Mouse (Mus musculus): ENCODE data around the gene Fcor. TPM values are rescaled to one million over a fixed set of nuclear protein-coding genes. Genes with fewer than 3 reads are reported as not detected.

Fcor gene
- polyA plus RNA-seq, 1 experiment from 2014 or later, result 6.5 TPM

DNA sequence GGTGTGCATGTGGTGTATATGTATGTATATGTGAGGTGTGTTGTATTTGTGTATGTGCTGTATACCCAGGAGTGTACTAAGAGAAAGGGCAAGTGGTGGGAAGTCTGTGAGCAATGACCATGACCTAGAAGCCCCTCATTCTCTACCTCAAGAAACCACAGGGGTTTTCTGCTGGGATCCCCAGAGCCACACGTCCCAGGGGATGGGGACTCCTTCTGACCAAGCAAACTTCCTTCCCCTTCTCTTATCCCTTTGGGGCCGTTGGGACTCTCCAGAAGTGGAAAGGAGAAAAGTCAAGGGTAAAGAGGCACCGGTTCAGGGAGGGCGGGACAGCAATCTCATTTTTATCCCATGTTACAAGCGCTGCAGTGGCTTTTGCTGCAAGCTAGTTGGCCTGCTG lies 13.3 kb upstream of the Fcor start:
- H3K4me1 ChIP-seq, result no peaks in the 10 kb centered on the region
- no peak overlapping the region for H3K4me2 ChIP-seq
- H3K9ac ChIP-seq, result no peak overlapping the region
- H3K27me3 ChIP-seq, result no peaks in the 10 kb centered on the region
- no peak overlapping the region for H3K27ac ChIP-seq
- H3K9me3 ChIP-seq (replicated peaks), result no peaks in the 10 kb centered on the region
- H3K4me3 ChIP-seq, result no peak overlapping the region
- ATAC-seq, result no peak
- 71% methylated on average over 5 of the region's 5 CpGs for WGBS
- H3K36me3 ChIP-seq (ENCODE audit: poor library complexity, severe bottlenecking), result peaks cover 26% of the 10 kb centered on the region

DNA sequence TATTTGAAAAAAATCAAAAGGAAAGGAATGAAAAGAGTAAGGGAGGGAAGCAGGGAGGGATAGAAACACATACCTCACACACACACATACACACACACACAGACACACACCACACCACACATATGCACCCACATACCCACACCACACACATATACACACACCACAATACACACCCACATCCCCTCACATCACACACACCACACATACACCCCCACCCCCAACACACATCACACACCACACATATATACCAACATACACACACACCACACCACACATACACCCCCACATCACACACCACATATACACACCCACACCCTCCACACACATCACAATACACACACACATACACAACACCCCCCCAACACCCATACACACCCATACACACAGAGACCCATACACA lies 12.4 kb upstream of the Fcor start:
- peaks cover 34% of the 10 kb centered on the region for H3K36me3 ChIP-seq (ENCODE audit: poor library complexity, severe bottlenecking)
- 0 out of 2 replicates have a peak, but pooled peaks cover under 1% of the 10 kb centered on the region for H3K4me1 ChIP-seq

DNA sequence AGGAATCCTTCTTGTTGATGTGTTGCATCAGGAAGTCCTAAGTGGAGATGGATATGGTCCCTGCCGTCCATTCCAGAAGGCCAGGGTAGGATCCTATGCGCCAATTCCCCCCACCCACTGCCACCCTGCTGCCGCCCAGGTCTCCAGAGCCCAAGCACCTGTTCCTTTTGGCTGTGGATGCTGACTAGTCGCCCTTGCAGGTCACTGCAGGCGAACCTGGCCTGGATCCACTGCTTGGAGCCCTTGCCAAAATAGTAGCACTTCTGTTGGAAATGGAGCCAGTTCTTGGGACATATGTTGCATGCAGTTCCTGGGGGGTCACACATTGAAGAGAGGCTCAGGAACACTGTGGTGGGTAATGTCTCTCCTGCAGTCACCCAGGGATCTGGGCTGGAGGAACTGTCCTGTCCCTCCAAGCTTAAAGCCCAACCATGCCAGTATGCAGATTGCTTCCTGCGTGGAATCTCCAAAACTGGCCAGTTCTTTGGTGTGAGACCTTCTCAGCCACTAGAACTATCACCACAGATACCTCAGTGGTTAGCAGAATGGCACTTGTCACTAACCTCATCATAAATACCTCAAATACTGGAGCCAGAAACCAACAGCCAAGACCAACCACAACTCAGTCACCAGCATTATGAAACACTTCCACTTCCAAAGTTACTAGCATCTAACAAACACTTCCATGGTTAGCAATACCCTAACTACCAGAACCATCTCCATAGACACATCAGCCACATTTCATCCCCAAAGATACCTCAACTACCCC lies 11.4 kb upstream of the Fcor start:
- Histone ChIP-seq H3K27me3 (no peaks in the 10 kb centered on the region), H3K9me3 (replicated peaks) (0 out of 2 replicates have a peak, but pooled peaks cover 3% of the 10 kb centered on the region), H3K36me3 (ENCODE audit: poor library complexity, severe bottlenecking) (peaks cover 43% of the 10 kb centered on the region), H3K9ac (no peak overlapping the region), H3K4me2 (no peak overlapping the region), H3K4me1 (peaks cover 4% of the 10 kb centered on the region; the same call in 1 of the 2 replicates), H3K27ac (no peak overlapping the region), H3K4me3 (no peak overlapping the region)
- 71% methylated on average over 6 of the region's 6 CpGs for WGBS
- ATAC-seq, result no peak

More for the DNA sequence above, 12.4 kb upstream of the Fcor start:
- Histone ChIP-seq H3K4me3 (no peak overlapping the region), H3K27me3 (no peaks in the 10 kb centered on the region), H3K9ac (no peak overlapping the region), H3K27ac (no peak overlapping the region), H3K9me3 (replicated peaks) (no peaks in the 10 kb centered on the region), H3K4me2 (no peak overlapping the region)
- peak; percentile 42 for ATAC-seq

DNA sequence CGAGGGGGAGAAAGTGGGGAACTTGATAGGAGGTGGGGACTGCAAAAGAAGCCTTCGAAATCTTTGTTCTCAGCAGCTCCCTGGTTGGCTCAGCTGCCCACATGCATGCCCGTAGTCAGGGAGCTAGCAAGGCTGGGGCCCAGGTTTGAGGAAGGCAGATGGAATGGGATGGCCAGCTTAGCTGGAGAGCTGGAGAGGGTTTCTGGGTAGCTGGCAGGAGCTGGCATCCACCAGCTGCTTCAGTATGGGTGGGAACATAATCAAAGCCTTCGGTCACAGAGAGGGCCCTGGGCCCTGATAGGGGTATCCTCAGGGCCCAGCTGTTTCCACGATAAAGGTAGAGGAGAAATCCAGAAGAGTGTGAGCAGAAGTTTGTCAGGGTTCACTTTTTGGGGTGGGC lies 10.3 kb upstream of the Fcor start:
- peaks cover 15% of the 10 kb centered on the region for H3K4me1 ChIP-seq
- H3K27ac ChIP-seq, result no peak overlapping the region
- WGBS, result 94% methylated on average over 5 of the region's 5 CpGs
- peaks cover 43% of the 10 kb centered on the region for H3K36me3 ChIP-seq (ENCODE audit: poor library complexity, severe bottlenecking)
- H3K4me3 ChIP-seq, result no peak overlapping the region
- H3K4me2 ChIP-seq, result no peak overlapping the region
- H3K9ac ChIP-seq, result no peak overlapping the region
- H3K9me3 ChIP-seq (replicated peaks), result 0 out of 2 replicates have a peak, but pooled peaks cover 3% of the 10 kb centered on the region
- no peaks in the 10 kb centered on the region for H3K27me3 ChIP-seq
- no peak for ATAC-seq

DNA sequence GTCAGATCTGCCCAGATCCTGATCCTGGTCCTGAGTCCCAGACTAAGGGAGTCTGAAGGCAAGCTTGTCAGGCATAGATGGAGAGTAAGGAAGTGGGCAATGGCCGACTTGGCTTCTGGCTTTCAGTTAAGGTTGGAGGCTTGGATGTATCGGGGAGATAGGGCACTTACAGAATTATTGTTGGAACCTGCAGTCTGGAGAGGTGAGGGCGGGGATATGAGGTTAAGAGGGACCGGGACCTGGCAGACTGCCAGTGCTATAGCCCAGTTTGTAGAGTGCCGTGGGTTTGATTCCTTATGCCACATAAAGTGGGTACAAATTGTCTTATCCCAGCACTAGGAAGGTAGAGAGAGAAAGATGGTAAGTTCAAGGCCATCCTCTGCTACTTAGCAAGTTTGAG lies 7.5 kb upstream of the Fcor start:
- H3K9ac ChIP-seq, result no peak overlapping the region
- peaks cover 20% of the 10 kb centered on the region for H3K4me1 ChIP-seq
- H3K27me3 ChIP-seq, result no peaks in the 10 kb centered on the region
- H3K9me3 ChIP-seq (replicated peaks), result 0 out of 2 replicates have a peak, but pooled peaks cover 3% of the 10 kb centered on the region
- H3K27ac ChIP-seq, result no peak overlapping the region
- H3K4me3 ChIP-seq, result no peak overlapping the region
- WGBS, result 90% methylated on average over 5 of the region's 5 CpGs
- H3K36me3 ChIP-seq (ENCODE audit: poor library complexity, severe bottlenecking), result peaks cover 43% of the 10 kb centered on the region
- no peak overlapping the region for H3K4me2 ChIP-seq
- no peak for ATAC-seq

DNA sequence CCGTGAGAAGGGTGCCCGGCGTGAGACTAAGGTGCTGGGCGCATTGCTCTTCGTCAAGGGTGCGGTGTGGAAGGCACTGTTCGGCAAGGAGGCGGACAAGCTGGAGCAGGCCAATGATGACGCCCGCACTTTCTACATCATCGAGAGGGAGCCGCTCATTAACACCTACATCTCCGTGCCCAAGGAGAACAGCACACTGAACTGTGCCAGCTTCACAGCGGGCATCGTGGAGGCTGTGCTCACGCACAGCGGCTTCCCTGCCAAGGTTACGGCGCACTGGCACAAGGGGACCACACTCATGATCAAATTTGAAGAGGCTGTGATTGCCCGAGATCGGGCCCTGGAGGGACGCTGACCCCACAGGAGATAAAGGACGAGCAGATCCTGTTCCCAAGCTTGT lies 7.1 kb upstream of the Fcor start:
- 96% methylated on average over 23 of the region's 23 CpGs for WGBS
- Histone ChIP-seq H3K27me3 (no peaks in the 10 kb centered on the region), H3K9me3 (replicated peaks) (0 out of 2 replicates have a peak, but pooled peaks cover 3% of the 10 kb centered on the region), H3K4me3 (no peak overlapping the region), H3K36me3 (ENCODE audit: poor library complexity, severe bottlenecking) (peaks cover 43% of the 10 kb centered on the region), H3K9ac (no peak overlapping the region), H3K27ac (no peak overlapping the region), H3K4me1 (peaks cover 20% of the 10 kb centered on the region), H3K4me2 (no peak overlapping the region)
- ATAC-seq, result no peak

DNA sequence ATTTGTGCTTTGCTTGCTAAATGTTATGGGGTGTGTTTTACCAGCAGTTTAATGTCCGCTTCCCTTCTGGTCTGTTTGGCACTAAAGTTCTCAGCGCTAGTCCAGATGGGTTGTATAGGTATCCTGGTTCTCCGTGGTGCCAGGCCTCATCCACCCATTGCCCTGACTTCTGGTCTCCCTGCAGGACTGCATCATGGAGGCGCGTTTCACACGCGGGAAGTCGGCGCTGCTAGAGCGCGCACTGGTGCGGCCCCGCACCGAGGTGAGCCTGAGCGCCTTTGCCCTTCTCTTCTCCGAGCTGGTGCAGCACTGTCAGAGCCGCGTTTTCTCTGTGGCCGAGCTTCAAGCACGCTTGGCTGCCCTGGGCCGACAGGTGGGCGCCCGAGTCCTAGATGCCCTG lies 6.7 kb upstream of the Fcor start:
- ATAC-seq, result no peak
- Histone ChIP-seq H3K27ac (no peak overlapping the region), H3K36me3 (ENCODE audit: poor library complexity, severe bottlenecking) (peaks cover 43% of the 10 kb centered on the region), H3K4me1 (peaks cover 20% of the 10 kb centered on the region), H3K4me3 (no peak overlapping the region), H3K9me3 (replicated peaks) (0 out of 2 replicates have a peak, but pooled peaks cover 3% of the 10 kb centered on the region), H3K4me2 (no peak overlapping the region), H3K27me3 (no peaks in the 10 kb centered on the region), H3K9ac (no peak overlapping the region)
- 97% methylated on average over 23 of the region's 23 CpGs for WGBS

DNA sequence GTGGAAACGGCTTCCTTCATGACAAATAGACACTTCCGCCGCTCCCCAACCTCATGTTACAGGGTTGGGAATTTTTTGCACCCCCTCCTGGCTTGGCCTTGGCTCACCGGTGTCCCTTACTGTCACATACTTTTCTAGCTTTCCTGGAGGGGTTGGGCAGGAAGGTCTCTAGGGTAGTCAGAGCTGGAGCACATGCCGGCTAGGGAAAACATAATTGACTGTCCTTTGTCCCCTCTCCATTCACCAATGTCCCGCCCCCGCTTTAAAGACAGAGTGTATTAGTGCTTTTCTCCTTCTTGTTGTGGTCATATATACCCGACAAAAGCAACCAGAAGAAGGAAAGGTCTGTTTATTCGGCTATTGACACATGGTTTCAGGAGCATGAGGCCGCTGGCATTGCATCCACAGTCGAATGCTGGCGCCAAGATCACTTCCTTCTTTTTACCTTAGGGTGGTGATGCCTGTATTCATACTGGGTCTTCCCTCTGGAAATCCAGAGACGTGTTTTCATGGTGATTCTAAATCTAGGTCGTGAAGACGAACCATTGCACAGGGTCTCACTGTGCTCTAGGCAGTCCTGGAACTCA lies 4.9 kb upstream of the Fcor start:
- Histone ChIP-seq H3K36me3 (ENCODE audit: poor library complexity, severe bottlenecking) (peaks cover 33% of the 10 kb centered on the region), H3K4me2 (peak overlapping the region; percentile 91), H3K27me3 (no peaks in the 10 kb centered on the region), H3K4me1 (peaks cover 26% of the 10 kb centered on the region), H3K4me3 (peak overlapping the region; percentile 92), H3K9ac (peak overlapping the region; percentile 95), H3K9me3 (replicated peaks) (0 out of 2 replicates have a peak, but pooled peaks cover 3% of the 10 kb centered on the region), H3K27ac (peak overlapping the region; percentile 80)
- peak; percentile 6; the same call in 1 of the 2 replicates for ATAC-seq
- WGBS, result 3% methylated on average over 15 of the region's 15 CpGs

DNA sequence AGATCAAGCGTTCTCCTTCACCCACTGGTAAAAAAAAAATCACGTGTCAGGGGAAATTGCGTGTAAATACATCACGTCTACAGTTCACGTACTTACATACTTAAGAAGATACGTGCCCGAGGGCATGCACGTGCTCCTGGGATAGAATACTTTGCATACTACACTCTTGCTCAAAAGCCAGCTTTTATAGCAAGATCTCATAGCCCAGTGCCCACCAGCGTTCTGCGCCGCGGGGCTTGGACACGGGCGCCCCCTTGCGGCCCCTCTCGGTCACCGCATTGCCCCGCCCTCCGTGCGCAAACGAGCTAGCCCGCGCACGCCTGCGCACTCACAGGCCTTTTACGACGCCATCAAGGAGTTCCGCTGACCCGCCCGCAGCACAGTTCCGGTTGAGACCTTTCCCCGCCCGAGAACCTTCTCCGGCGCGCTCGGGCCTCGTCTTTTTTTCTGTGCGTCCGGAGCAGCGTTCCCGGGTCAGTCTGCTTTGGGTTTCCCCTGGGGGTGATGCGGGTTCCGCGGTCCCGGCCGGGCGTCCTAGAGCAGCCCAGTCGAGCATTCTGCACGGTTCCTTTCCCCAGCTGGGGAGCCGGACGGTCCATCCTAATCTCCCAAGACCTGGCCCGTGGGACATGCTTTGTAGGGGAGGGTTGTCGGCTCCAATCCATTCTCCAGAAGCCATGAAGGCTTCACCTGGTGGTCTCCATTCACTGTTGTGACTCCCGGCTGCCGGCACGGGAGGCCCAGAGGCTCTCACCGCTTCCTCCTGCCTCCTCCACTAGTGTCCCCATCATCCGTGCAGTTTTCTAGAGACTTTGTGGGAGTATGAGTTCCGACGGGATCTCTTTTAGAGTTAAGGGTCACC lies 4.2 kb upstream of the Fcor start, which contains the start of gene Trappc5:
Gene Trappc5 (plus strand): TSS at position 169 of the 862 bp plus-strand sequence.
- Histone ChIP-seq H3K4me1 (peaks cover 26% of the 10 kb centered on the region), H3K36me3 (ENCODE audit: poor library complexity, severe bottlenecking) (peaks cover 26% of the 10 kb centered on the region), H3K9me3 (replicated peaks) (0 out of 2 replicates have a peak, but pooled peaks cover 3% of the 10 kb centered on the region), H3K9ac (peak within 1 kb of the TSS; percentile 95), H3K4me3 (peak within 1 kb of the TSS; percentile 92), H3K27me3 (no peaks in the 10 kb centered on the region), H3K27ac (peak within 1 kb of the TSS; percentile 80), H3K4me2 (peak within 1 kb of the TSS; percentile 91)
- WGBS, result under 1% methylated on average over 61 of the region's 61 CpGs
- ATAC-seq, result peak; percentile 83

DNA sequence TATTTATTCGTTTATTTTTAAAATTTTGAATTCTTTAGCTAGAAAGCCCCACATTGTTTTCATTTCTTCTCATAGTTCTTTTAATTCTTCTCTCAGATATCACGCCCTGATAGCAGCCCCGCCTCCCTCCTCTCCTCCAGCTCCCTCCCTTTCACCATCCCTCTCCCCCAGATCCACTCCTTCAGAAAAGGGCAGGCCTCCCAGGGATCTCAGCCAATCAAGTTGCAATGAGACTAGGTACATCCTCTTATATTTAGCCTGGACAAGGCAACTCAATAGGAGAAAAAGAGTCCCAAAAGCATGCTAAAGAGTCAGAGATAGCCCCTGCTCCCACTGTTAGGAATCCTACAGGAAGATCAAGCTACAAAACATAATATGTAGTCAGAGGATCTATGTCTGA lies 2.5 kb upstream of the Fcor start:
- Histone ChIP-seq H3K27me3 (no peaks in the 10 kb centered on the region), H3K4me3 (no peak overlapping the region), H3K27ac (no peak overlapping the region), H3K36me3 (ENCODE audit: poor library complexity, severe bottlenecking) (peaks cover 10% of the 10 kb centered on the region), H3K9me3 (replicated peaks) (0 out of 2 replicates have a peak, but pooled peaks cover 3% of the 10 kb centered on the region), H3K9ac (no peak overlapping the region), H3K4me2 (no peak overlapping the region), H3K4me1 (peaks cover 26% of the 10 kb centered on the region)
- WGBS, result 58% methylated on average over 3 of the region's 3 CpGs
- no peak for ATAC-seq

DNA sequence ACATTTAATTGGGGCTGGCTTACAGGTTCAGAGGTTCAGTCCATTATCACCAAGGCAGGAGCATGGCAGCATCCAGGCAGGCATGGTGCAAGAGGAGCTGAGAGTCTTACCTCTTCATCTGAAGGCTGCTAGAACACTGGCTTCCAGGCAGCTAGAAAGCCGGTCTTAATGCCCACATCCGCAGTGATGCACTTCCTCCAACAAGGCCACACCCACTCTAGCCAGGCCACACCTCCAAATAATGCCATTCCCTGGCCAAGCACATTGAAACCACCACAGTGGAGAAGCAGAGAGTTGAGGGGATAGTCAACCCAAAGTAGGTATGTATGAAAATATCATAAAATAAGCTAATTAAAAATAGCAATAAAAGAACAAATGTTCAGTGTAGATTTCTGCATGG lies 1.8 kb downstream of the Fcor start:
- Histone ChIP-seq H3K27me3 (no peaks in the 10 kb centered on the region), H3K4me3 (no peak overlapping the region), H3K4me2 (no peak overlapping the region), H3K4me1 (peaks cover 6% of the 10 kb centered on the region), H3K9ac (no peak overlapping the region), H3K36me3 (ENCODE audit: poor library complexity, severe bottlenecking) (no peaks in the 10 kb centered on the region), H3K27ac (no peak overlapping the region), H3K9me3 (replicated peaks) (no peaks in the 10 kb centered on the region)
- no peak for ATAC-seq
- 80% methylated on average over 2 of the region's 2 CpGs for WGBS

DNA sequence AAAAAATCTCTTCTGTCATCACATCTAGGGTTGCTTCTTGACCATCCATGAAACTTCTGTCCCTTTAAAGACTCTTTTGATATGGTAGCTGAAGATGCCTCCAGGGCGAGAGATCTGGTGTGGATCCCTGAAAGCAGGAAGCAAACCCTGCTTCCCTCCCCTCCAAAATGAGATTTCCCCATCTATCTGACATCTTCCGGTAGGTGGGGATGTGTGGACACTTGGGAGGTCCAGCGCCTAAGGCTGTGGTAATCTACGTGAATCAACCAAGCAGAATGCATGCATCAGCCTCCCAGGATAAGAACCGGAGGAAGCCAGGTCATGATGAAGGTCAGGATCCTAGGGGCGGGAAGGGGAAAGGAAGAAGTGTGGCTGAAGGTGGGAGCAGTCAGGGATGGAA lies 6.7 kb downstream of the Fcor start, which contains the start of gene Mcemp1:
Gene Mcemp1 (plus strand): TSS at position 248 of the 400 bp plus-strand sequence.
- Histone ChIP-seq H3K4me3 (no peak within 1 kb of the TSS), H3K9ac (no peak within 1 kb of the TSS), H3K9me3 (replicated peaks) (no peaks in the 10 kb centered on the region), H3K36me3 (ENCODE audit: poor library complexity, severe bottlenecking) (no peaks in the 10 kb centered on the region), H3K4me2 (no peak within 1 kb of the TSS), H3K27ac (no peak within 1 kb of the TSS), H3K4me1 (no peaks in the 10 kb centered on the region), H3K27me3 (no peaks in the 10 kb centered on the region)
- 77% methylated on average over 6 of the region's 6 CpGs for WGBS
- ATAC-seq, result no peak
